Mouse (Mus musculus): ENCODE measurements at regions not wholly inside any gene's neighbourhood (a gene's known extent, or its start where the extent isn't known, plus 50 kb on each side); places are given as distances from the start of the nearest gene placed in this dataset.

- no peak overlapping the region for H3K4me2 ChIP-seq (replicated peaks; ENCODE audit: low read depth, low read length)
- ATAC-seq (ENCODE audit: low FRiP score) (no peak), DNase-seq (ENCODE audit: low spot score) (no peak)
- H3K27me3 ChIP-seq (ENCODE audit: control insufficient read depth, insufficient read depth, low read length), result no peaks in the 10 kb centered on the region
- H3K27ac ChIP-seq (ENCODE audit: low read depth, low read length), result no peak overlapping the region
- WGBS, result 82% methylated on average over 3 of the region's 3 CpGs
- no peaks in the 10 kb centered on the region for H3K4me1 ChIP-seq (replicated peaks; ENCODE audit: control insufficient read depth, insufficient read depth, low read length)
- H3K36me3 ChIP-seq (ENCODE audit: control insufficient read depth, insufficient read depth, low read length), result no peaks in the 10 kb centered on the region
- no peak overlapping the region for H3K4me3 ChIP-seq (ENCODE audit: low read depth, low read length)
- H3K9ac ChIP-seq (ENCODE audit: low read depth, low read length), result no peak overlapping the region
- H3K9me3 ChIP-seq (ENCODE audit: control insufficient read depth, low read length), result no peaks in the 10 kb centered on the region
Observed at GRCm38 (mm10) chr16:47859840-47860239, 423.7 kb upstream of the Dppa4 start.

GRCm38 (mm10) chr16:47875258-47875657 lies 408.3 kb upstream of the Dppa4 start:
- H3K4me3 ChIP-seq (ENCODE audit: low read depth, low read length), result no peak overlapping the region

GRCm38 (mm10) chr16:47883476-47883875 lies 400.1 kb upstream of the Dppa4 start:
- 100% methylated on average over 1 of the region's 1 CpGs for WGBS
- Histone ChIP-seq H3K4me2 (replicated peaks; ENCODE audit: low read depth, low read length) (no peak overlapping the region), H3K36me3 (ENCODE audit: control insufficient read depth, insufficient read depth, low read length) (no peaks in the 10 kb centered on the region), H3K9ac (ENCODE audit: low read depth, low read length) (no peak overlapping the region), H3K9me3 (ENCODE audit: control insufficient read depth, low read length) (no peaks in the 10 kb centered on the region), H3K4me1 (replicated peaks; ENCODE audit: control insufficient read depth, insufficient read depth, low read length) (no peaks in the 10 kb centered on the region), H3K27ac (ENCODE audit: low read depth, low read length) (no peak overlapping the region), H3K4me3 (ENCODE audit: low read depth, low read length) (no peak overlapping the region), H3K27me3 (ENCODE audit: control insufficient read depth, insufficient read depth, low read length) (no peaks in the 10 kb centered on the region)
- ATAC-seq (ENCODE audit: low FRiP score) (no peak), DNase-seq (ENCODE audit: low spot score) (peak; percentile 5)

More at GRCm38 (mm10) chr16:47875258-47875657, 408.3 kb upstream of the Dppa4 start:
- Histone ChIP-seq H3K4me1 (replicated peaks; ENCODE audit: control insufficient read depth, insufficient read depth, low read length) (no peaks in the 10 kb centered on the region), H3K4me2 (replicated peaks; ENCODE audit: low read depth, low read length) (no peak overlapping the region), H3K9me3 (ENCODE audit: control insufficient read depth, low read length) (no peaks in the 10 kb centered on the region), H3K27ac (ENCODE audit: low read depth, low read length) (no peak overlapping the region), H3K9ac (ENCODE audit: low read depth, low read length) (no peak overlapping the region), H3K36me3 (ENCODE audit: control insufficient read depth, insufficient read depth, low read length) (no peaks in the 10 kb centered on the region), H3K27me3 (ENCODE audit: control insufficient read depth, insufficient read depth, low read length) (no peaks in the 10 kb centered on the region)
- DNase-seq (ENCODE audit: low spot score) (no peak), ATAC-seq (ENCODE audit: low FRiP score) (no peak)
- 74% methylated on average over 1 of the region's 1 CpGs for WGBS

GRCm38 (mm10) chr16:47887019-47887418 lies 396.5 kb upstream of the Dppa4 start:
- 89% methylated on average over 4 of the region's 4 CpGs for WGBS
- Histone ChIP-seq H3K9ac (ENCODE audit: low read depth, low read length) (no peak overlapping the region), H3K27ac (ENCODE audit: low read depth, low read length) (no peak overlapping the region), H3K4me2 (replicated peaks; ENCODE audit: low read depth, low read length) (no peak overlapping the region), H3K4me3 (ENCODE audit: low read depth, low read length) (no peak overlapping the region), H3K27me3 (ENCODE audit: control insufficient read depth, insufficient read depth, low read length) (no peaks in the 10 kb centered on the region), H3K36me3 (ENCODE audit: control insufficient read depth, insufficient read depth, low read length) (no peaks in the 10 kb centered on the region), H3K9me3 (ENCODE audit: control insufficient read depth, low read length) (no peaks in the 10 kb centered on the region), H3K4me1 (replicated peaks; ENCODE audit: control insufficient read depth, insufficient read depth, low read length) (no peaks in the 10 kb centered on the region)
- ATAC-seq (ENCODE audit: low FRiP score) (no peak), DNase-seq (ENCODE audit: low spot score) (no peak)

GRCm38 (mm10) chr16:47900785-47901184 lies 382.7 kb upstream of the Dppa4 start:
- Histone ChIP-seq H3K36me3 (ENCODE audit: control insufficient read depth, insufficient read depth, low read length) (no peaks in the 10 kb centered on the region), H3K27me3 (ENCODE audit: control insufficient read depth, insufficient read depth, low read length) (no peaks in the 10 kb centered on the region), H3K9me3 (ENCODE audit: control insufficient read depth, low read length) (no peaks in the 10 kb centered on the region), H3K4me3 (ENCODE audit: low read depth, low read length) (no peak overlapping the region), H3K4me1 (replicated peaks; ENCODE audit: control insufficient read depth, insufficient read depth, low read length) (no peaks in the 10 kb centered on the region), H3K9ac (ENCODE audit: low read depth, low read length) (no peak overlapping the region), H3K27ac (ENCODE audit: low read depth, low read length) (no peak overlapping the region), H3K4me2 (replicated peaks; ENCODE audit: low read depth, low read length) (no peak overlapping the region)
- 77% methylated on average over 3 of the region's 3 CpGs for WGBS
- ATAC-seq (ENCODE audit: low FRiP score), result no peak
- no peak for DNase-seq (ENCODE audit: low spot score)

- Histone ChIP-seq H3K27ac (ENCODE audit: low read depth, low read length) (no peak overlapping the region), H3K9me3 (ENCODE audit: control insufficient read depth, low read length) (no peaks in the 10 kb centered on the region), H3K27me3 (ENCODE audit: control insufficient read depth, insufficient read depth, low read length) (no peaks in the 10 kb centered on the region), H3K4me2 (replicated peaks; ENCODE audit: low read depth, low read length) (no peak overlapping the region), H3K4me1 (replicated peaks; ENCODE audit: control insufficient read depth, insufficient read depth, low read length) (no peaks in the 10 kb centered on the region), H3K9ac (ENCODE audit: low read depth, low read length) (no peak overlapping the region), H3K4me3 (ENCODE audit: low read depth, low read length) (no peak overlapping the region), H3K36me3 (ENCODE audit: control insufficient read depth, insufficient read depth, low read length) (no peaks in the 10 kb centered on the region)
- no peak for ATAC-seq (ENCODE audit: low FRiP score)
- WGBS, result 92% methylated on average over 2 of the region's 2 CpGs
- DNase-seq (ENCODE audit: low spot score), result no peak
Observed at GRCm38 (mm10) chr16:47938000-47938399, 345.5 kb upstream of the Dppa4 start.

All from hindbrain, embryonic 11.5 days (tissue).